Mouse (Mus musculus): ENCODE results near the gene Fas.

DNA sequence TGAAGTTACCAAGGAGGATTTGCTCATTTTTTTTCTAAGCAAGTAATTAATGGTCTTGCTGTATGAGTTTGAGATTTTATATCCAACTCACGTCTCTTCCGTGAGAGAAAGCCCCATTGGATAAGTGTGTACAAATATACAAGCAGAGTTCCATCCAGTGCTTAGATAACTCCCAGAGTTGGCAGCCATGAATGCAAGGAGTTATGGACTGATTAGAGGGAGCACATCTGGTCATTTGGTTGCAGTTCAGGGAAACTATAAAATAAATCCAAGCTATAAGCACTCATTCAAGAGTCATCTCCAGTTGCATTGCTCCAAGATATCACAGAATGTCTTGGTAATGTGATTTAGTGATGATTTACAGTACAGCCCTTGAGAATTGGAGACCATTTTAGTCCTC, 33.5 kb upstream of the Fas start:
- no peak for TF ChIP-seq POLR2A (IDR thresholded peaks at IDR 0.05; ENCODE audit: insufficient read depth, low read depth, low read length)
- no peak for TF ChIP-seq CTCF (IDR thresholded peaks at IDR 0.05; ENCODE audit: insufficient read depth, low read depth, low read length)
